Mouse (Mus musculus) forebrain, embryonic 16.5 days (tissue): Measurements from ENCODE around the gene Bhlhe41. TPM values are rescaled to one million over a fixed set of nuclear protein-coding genes. Genes with fewer than 3 reads are reported as not detected.

Source experiments
- ATAC-seq: fragments of 200-750 bp; cut with Nextera tagmentation; 2 replicates; pipeline ENCODE4 v1.8.0; 2017; ENCODE audit warnings: mild to moderate bottlenecking, moderate library complexity
- H3K27ac ChIP-seq: fragments of 300-500 bp; sonication (generic); 2 replicates; pipeline ENCODE4 v1.5.1; 2014; ENCODE audit warnings: low read length, control low read depth
- H3K27me3 ChIP-seq: fragments of 300-500 bp; sonication (generic); replicated peaks from 2 replicates; pipeline ENCODE4 v1.6.1; 2014; ENCODE audit warnings: low read length; ENCODE audit not compliant: control insufficient read depth, insufficient read depth
- H3K36me3 ChIP-seq: fragments of 300-500 bp; sonication (generic); 2 replicates; pipeline ENCODE4 v1.6.1; 2014; ENCODE audit not compliant: control insufficient read depth, insufficient read depth
- H3K4me1 ChIP-seq: fragments of 300-500 bp; sonication (generic); replicated peaks from 2 replicates; pipeline ENCODE4 v1.6.1; 2014; ENCODE audit warnings: low read length; ENCODE audit not compliant: control insufficient read depth, insufficient read depth
- H3K4me2 ChIP-seq: fragments of 300-500 bp; sonication (generic); 2 replicates; pipeline ENCODE4 v1.6.1; 2014; ENCODE audit warnings: mild to moderate bottlenecking, low read length, control low read depth
- H3K4me3 ChIP-seq: fragments of 300-500 bp; sonication (generic); replicated peaks from 2 replicates; pipeline ENCODE4 v1.5.1; 2014; ENCODE audit warnings: mild to moderate bottlenecking, low read length, control low read depth
- H3K9ac ChIP-seq: fragments of 300-500 bp; sonication (generic); replicated peaks from 2 replicates; pipeline ENCODE4 v1.6.1; 2014; ENCODE audit warnings: low read depth, low read length, control low read depth
- H3K9me3 ChIP-seq: fragments of 300-500 bp; sonication (generic); 2 replicates; pipeline ENCODE4 v1.6.1; 2016; ENCODE audit warnings: low read length; ENCODE audit not compliant: control insufficient read depth
- WGBS: fragments of 180-500 bp; shearing (Covaris S2); extraction: QIAGEN DNeasy Blood & Tissue Kit; methylation state at CpG from one replicate; pipeline ENCODE4 v1.1.7; 2014; 5-methylcytosine and 5-hydroxymethylcytosine counted together
- polyA plus RNA-seq: library from polyadenylated mRNA; unstranded; fragments of >200 nt; fragmentation: Nextera tagmentation; extraction: Ambion mirVana; gene quantifications from 2 replicates; pipeline ENCODE4 v1.2.1, GENCODE M21; 2015

Bhlhe41 gene
- polyA plus RNA-seq, 1 experiment from 2014 or later, result 4.5 TPM

- H3K27ac ChIP-seq, result no peak overlapping the region
- H3K27me3 ChIP-seq, result 0 out of 2 replicates have a peak, but pooled peaks cover 2% of the 10 kb centered on the region
- H3K4me3 ChIP-seq, result no peak overlapping the region
- H3K36me3 ChIP-seq, result no peaks in the 10 kb centered on the region
- H3K9me3 ChIP-seq, result no peaks in the 10 kb centered on the region
- no peak for ATAC-seq
- no peak overlapping the region for H3K9ac ChIP-seq
- H3K4me2 ChIP-seq, result no peak overlapping the region
- WGBS, result 90% methylated on average over 7 of the region's 7 CpGs
- peaks cover 11% of the 10 kb centered on the region for H3K4me1 ChIP-seq
These were observed 12.7 kb downstream of the Bhlhe41 start for GRCm38 (mm10) chr6:145852708-145853107.

DNA sequence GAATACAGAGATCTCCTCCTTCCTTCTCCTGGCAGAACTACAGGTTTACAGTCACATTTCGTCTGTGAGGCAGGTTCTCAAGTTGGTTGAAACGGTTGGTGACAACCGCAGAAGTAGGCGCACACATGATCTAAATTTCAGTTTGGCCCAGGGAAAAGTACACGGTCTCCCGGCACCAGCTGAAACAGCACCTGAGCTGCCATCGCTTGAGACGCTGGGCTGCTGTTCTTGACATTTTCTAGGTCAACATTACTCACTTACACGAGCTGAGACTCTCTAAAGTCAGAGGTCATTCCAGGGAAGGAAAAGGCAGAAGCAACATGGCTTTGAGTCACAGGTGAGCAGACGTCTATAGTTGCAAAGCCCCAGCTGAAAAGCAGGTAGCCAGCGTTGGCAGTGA lies 13.4 kb downstream of the Bhlhe41 start:
- peaks cover 11% of the 10 kb centered on the region for H3K4me1 ChIP-seq
- 89% methylated on average over 11 of the region's 11 CpGs for WGBS

GRCm38 (mm10) chr6:145850789-145851188 lies 14.6 kb downstream of the Bhlhe41 start:
- WGBS, result 61% methylated on average over 2 of the region's 2 CpGs
- Histone ChIP-seq H3K27me3 (no peaks in the 10 kb centered on the region), H3K4me2 (no peak overlapping the region), H3K9ac (no peak overlapping the region), H3K4me1 (peaks cover 6% of the 10 kb centered on the region), H3K4me3 (no peak overlapping the region), H3K27ac (no peak overlapping the region), H3K36me3 (no peaks in the 10 kb centered on the region), H3K9me3 (no peaks in the 10 kb centered on the region)
- ATAC-seq, result no peak

More for the DNA sequence above, 13.4 kb downstream of the Bhlhe41 start:
- Histone ChIP-seq H3K4me2 (no peak overlapping the region), H3K27ac (no peak overlapping the region), H3K4me3 (no peak overlapping the region), H3K9me3 (no peaks in the 10 kb centered on the region), H3K27me3 (no peaks in the 10 kb centered on the region), H3K9ac (no peak overlapping the region), H3K36me3 (no peaks in the 10 kb centered on the region)
- ATAC-seq, result no peak

DNA sequence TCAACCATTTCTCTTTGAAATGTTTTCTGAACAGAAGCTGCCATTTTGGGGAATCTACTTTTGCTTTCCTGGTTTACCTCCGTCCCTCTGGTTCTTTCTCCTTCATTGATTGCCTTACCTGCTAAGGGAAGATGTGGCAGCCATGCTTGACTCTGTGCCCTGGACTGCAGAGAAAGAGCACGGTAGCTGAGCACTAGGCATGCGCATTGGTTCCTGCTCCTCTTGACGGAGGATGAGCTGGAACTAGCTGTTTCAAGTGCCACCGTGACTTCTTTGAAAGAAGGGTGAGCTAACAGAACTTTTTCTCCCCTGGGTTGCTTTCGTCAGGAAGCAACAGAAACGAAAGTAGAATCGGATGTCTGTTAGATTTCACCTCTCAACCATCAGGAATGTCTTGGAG lies 17.7 kb downstream of the Bhlhe41 start:
- Histone ChIP-seq H3K27ac (no peak overlapping the region), H3K4me2 (no peak overlapping the region), H3K36me3 (no peaks in the 10 kb centered on the region), H3K4me1 (no peaks in the 10 kb centered on the region), H3K27me3 (no peaks in the 10 kb centered on the region), H3K9me3 (no peaks in the 10 kb centered on the region), H3K9ac (no peak overlapping the region), H3K4me3 (no peak overlapping the region)
- 95% methylated on average over 8 of the region's 8 CpGs for WGBS
- no peak for ATAC-seq

DNA sequence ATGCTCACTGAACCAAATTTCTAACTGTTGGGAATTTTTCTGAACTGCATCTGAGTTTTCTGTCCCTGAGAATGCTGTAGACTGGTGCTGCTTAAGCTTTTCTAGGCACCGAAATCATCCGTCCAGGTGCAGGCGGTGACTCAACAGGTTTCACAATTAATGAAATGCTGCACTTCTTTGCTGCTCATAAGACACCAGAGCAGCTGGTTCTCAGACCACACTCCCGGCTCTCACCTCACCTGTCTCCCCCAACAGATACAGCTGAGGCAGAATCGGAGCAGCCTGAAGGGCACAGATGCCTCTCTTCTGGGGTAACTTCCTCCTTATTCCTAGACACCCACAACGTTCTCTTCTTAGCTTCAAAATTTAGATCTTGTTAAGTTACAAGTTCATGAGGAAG lies 18.4 kb downstream of the Bhlhe41 start:
- no peaks in the 10 kb centered on the region for H3K9me3 ChIP-seq
- no peak for ATAC-seq
- no peak overlapping the region for H3K4me3 ChIP-seq
- H3K27me3 ChIP-seq, result no peaks in the 10 kb centered on the region
- H3K4me1 ChIP-seq, result no peaks in the 10 kb centered on the region
- no peak overlapping the region for H3K27ac ChIP-seq
- 91% methylated on average over 6 of the region's 6 CpGs for WGBS
- no peak overlapping the region for H3K4me2 ChIP-seq
- H3K36me3 ChIP-seq, result no peaks in the 10 kb centered on the region
- H3K9ac ChIP-seq, result no peak overlapping the region

- Histone ChIP-seq H3K4me2 (no peak overlapping the region), H3K27me3 (no peaks in the 10 kb centered on the region), H3K4me3 (no peak overlapping the region), H3K36me3 (no peaks in the 10 kb centered on the region), H3K4me1 (no peaks in the 10 kb centered on the region), H3K9ac (no peak overlapping the region), H3K27ac (no peak overlapping the region), H3K9me3 (no peaks in the 10 kb centered on the region)
- ATAC-seq, result no peak
- 79% methylated on average over 1 of the region's 1 CpGs for WGBS
These were observed 19.3 kb downstream of the Bhlhe41 start for GRCm38 (mm10) chr6:145846076-145846475.

DNA sequence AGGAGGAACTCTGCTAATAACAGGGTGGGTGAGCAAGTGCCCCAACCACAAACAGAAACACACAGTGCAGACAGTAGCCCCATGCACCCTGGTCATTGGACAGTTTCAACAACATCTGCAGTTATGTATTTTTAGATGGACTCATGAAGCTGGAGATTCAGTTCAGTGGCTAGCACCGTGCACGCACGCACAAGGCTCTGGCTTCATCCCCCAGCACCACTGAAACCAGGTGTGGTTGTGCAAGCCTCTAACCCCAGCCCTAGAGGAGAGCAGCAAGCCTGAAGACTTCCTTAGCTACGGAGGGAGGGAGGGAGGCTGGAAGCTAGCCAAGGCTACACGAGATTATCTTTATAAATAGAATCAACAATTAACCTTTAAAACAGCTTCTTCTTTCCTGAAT lies 19.7 kb downstream of the Bhlhe41 start:
- H3K4me3 ChIP-seq, result no peak overlapping the region
- H3K27me3 ChIP-seq, result no peaks in the 10 kb centered on the region
- H3K4me1 ChIP-seq, result no peaks in the 10 kb centered on the region
- no peaks in the 10 kb centered on the region for H3K9me3 ChIP-seq
- no peak overlapping the region for H3K9ac ChIP-seq
- ATAC-seq, result no peak
- H3K4me2 ChIP-seq, result no peak overlapping the region
- 64% methylated on average over 5 of the region's 5 CpGs for WGBS
- no peaks in the 10 kb centered on the region for H3K36me3 ChIP-seq
- H3K27ac ChIP-seq, result no peak overlapping the region

DNA sequence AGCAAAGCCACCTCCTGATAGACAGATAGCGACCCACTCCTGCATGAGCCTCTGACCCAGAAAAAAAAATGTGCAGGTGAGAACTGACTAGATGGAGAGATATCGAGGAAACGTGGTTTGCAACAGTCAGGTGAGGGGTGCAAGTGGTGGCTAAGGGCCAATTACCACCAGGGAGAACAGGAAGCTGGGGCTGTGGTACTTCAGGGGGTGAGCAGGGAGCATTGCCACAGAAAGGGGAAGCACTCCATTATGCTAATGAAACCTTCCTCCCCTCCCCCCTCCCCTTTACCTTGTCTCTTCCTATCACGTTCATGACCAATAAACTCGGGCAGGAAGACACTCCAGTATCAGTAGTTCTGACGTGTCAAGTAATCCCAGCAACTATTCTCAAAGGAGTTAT lies 30.0 kb downstream of the Bhlhe41 start:
- no peak overlapping the region for H3K4me2 ChIP-seq
- no peak overlapping the region for H3K27ac ChIP-seq
- no peak overlapping the region for H3K9ac ChIP-seq
- H3K4me1 ChIP-seq, result peaks cover 6% of the 10 kb centered on the region
- H3K9me3 ChIP-seq, result no peaks in the 10 kb centered on the region
- ATAC-seq, result no peak
- WGBS, result 70% methylated on average over 6 of the region's 6 CpGs
- no peak overlapping the region for H3K4me3 ChIP-seq
- H3K27me3 ChIP-seq, result no peaks in the 10 kb centered on the region
- H3K36me3 ChIP-seq, result no peaks in the 10 kb centered on the region

- no peak overlapping the region for H3K4me2 ChIP-seq
- no peak overlapping the region for H3K9ac ChIP-seq
- no peaks in the 10 kb centered on the region for H3K9me3 ChIP-seq
- no peak overlapping the region for H3K27ac ChIP-seq
- WGBS, result 59% methylated on average over 8 of the region's 8 CpGs
- H3K36me3 ChIP-seq, result no peaks in the 10 kb centered on the region
- no peak overlapping the region for H3K4me3 ChIP-seq
- peaks cover 9% of the 10 kb centered on the region for H3K4me1 ChIP-seq
- H3K27me3 ChIP-seq, result no peaks in the 10 kb centered on the region
- ATAC-seq, result no peak
These were observed 32.4 kb downstream of the Bhlhe41 start for GRCm38 (mm10) chr6:145832927-145833326.

DNA sequence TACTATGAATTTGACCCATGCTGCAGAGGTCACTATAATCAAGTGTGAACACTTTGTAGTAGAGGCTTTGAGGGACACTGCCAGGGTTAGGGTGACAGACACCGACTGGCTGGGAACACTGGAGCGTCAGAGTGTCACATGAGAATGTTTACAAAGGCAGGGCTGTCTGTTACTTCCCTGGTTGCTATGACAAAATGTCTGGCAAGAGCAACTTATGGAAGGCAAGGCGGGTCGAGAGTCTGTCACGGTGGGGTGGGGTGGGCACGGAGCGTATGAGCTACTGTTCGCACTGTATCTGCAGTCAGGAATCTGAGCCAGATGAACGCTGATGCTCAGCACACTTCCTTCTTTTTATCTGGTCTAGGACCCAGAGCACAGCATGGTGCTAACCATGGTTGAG lies 34.7 kb downstream of the Bhlhe41 start:
- ATAC-seq, result peak; percentile 86
- Histone ChIP-seq H3K4me3 (no peak overlapping the region), H3K36me3 (no peaks in the 10 kb centered on the region), H3K9ac (no peak overlapping the region), H3K9me3 (no peaks in the 10 kb centered on the region), H3K27me3 (no peaks in the 10 kb centered on the region), H3K4me2 (peak overlapping the region; percentile 21; the same call in 1 of the 2 replicates), H3K27ac (0 out of 2 replicates have a peak overlapping the region, but pooled peaks have one; percentile 27), H3K4me1 (peaks cover 9% of the 10 kb centered on the region)
- 44% methylated on average over 9 of the region's 9 CpGs for WGBS
